In the genomic region with DNA sequence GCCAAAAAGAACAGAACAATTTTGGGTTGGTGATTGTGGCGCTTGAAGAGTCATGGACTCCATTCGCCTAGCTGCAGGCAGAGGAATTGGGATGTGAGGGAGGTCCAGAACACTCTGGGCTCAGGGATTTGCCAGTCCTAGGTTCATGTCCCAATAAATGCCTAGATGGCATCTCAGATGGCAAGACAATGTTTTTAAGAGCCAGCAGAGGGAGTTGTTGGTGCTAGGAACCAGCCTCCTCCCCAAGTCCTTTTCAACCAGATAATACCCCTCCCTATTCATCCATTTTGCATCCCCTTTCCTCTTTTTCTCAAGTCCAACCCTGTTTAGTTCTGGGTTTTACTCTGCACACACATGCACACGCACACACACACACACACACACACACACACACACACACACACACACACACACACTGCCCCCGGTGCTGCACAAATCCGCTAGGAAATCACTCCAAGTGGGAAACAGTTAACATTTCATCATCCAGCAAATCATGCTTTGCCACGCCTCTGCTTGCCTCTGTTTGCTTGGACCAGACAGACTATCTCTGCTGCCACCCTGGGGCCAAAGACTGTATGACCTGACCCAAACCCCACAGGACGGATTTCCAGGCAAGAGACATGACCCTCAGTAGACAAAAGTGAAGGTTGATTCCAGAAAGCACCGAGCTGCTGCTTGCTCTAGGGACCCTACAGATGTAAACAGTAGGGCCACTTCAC, we compare ENCODE assay signal across 8 mouse cellular contexts. TPM values are rescaled to one million over a fixed set of nuclear protein-coding genes. Genes with fewer than 3 reads are reported as not detected.
DNase-seq lines count a peak whose midpoint lies in the region; ATAC-seq and TF ChIP-seq lines count a peak whose summit lies in the region.

No protein-coding gene starts in this region.

- H3K36me3 ChIP-seq in neural tube, embryonic 11.5 days (ENCODE audit: control insufficient read depth, insufficient read depth, low read length) = no peaks in the 10 kb centered on the region
- H3K36me3 ChIP-seq in intestine, postnatal 0 days (ENCODE audit: control insufficient read depth, insufficient read depth) = no peaks in the 10 kb centered on the region
- no peaks in the 10 kb centered on the region for H3K36me3 ChIP-seq in limb, embryonic 11.5 days (ENCODE audit: control insufficient read depth, insufficient read depth, low read length)
- H3K36me3 ChIP-seq in midbrain, embryonic 11.5 days (ENCODE audit: control insufficient read depth, insufficient read depth, low read length) = no peaks in the 10 kb centered on the region

- peak overlapping the region; percentile 8; the same call in 1 of the 2 replicates for H3K4me3 ChIP-seq in neural tube, embryonic 11.5 days (ENCODE audit: low read depth, low read length)
- H3K4me3 ChIP-seq in intestine, postnatal 0 days (ENCODE audit: low read depth, low read length) = peak overlapping the region; percentile 33
- no peak overlapping the region for H3K4me3 ChIP-seq in limb, embryonic 11.5 days (ENCODE audit: low read depth, low read length)
- H3K4me3 ChIP-seq in midbrain, embryonic 11.5 days (ENCODE audit: low read depth, low read length) = peak overlapping the region; percentile 13; the same call in 1 of the 2 replicates

- TF ChIP-seq CTCF in intestine, postnatal 0 days (IDR thresholded peaks at IDR 0.05; ENCODE audit: low read depth) = peak; percentile 70

- H3K27ac ChIP-seq in neural tube, embryonic 11.5 days (ENCODE audit: low read depth, low read length) = peak overlapping the region; percentile 39; the same call in 1 of the 2 replicates
- no peak overlapping the region for H3K27ac ChIP-seq in intestine, postnatal 0 days (ENCODE audit: low read depth, low read length)
- H3K27ac ChIP-seq in limb, embryonic 11.5 days (replicated peaks; ENCODE audit: low read depth, low read length) = no peak overlapping the region
- no peak overlapping the region for H3K27ac ChIP-seq in midbrain, embryonic 11.5 days (ENCODE audit: low read depth, low read length)

- H3K9me3 ChIP-seq in neural tube, embryonic 11.5 days (ENCODE audit: control insufficient read depth, low read length) = no peaks in the 10 kb centered on the region
- no peaks in the 10 kb centered on the region for H3K9me3 ChIP-seq in intestine, postnatal 0 days (ENCODE audit: control insufficient read depth)
- H3K9me3 ChIP-seq in limb, embryonic 11.5 days (ENCODE audit: control insufficient read depth, low read length) = no peaks in the 10 kb centered on the region
- H3K9me3 ChIP-seq in midbrain, embryonic 11.5 days (ENCODE audit: control insufficient read depth, low read length) = no peaks in the 10 kb centered on the region

- peak; percentile 39 for DNase-seq in neural tube, embryonic 11.5 days (ENCODE audit: low spot score)
- DNase-seq in neural tube, embryonic 10.5 days (ENCODE audit: extremely low spot score, low spot score) = no peak
- peak; percentile 47 for DNase-seq in embryo, embryonic 10 days (ENCODE audit: low spot score)
- peak; percentile 94 for DNase-seq in heart, adult 11 months
- DNase-seq in limb, embryonic 11.5 days (ENCODE audit: low spot score) = peak; percentile 36
- peak; percentile 80 for DNase-seq in midbrain, embryonic 11.5 days (ENCODE audit: low spot score, missing footprints)
- peak; percentile 29 to 30 for DNase-seq in spleen, postnatal 36 days (ENCODE audit: low spot score in 2 of 2)

- peak overlapping the region; percentile 35 for H3K4me2 ChIP-seq in neural tube, embryonic 11.5 days (ENCODE audit: low read depth)
- peak overlapping the region; percentile 68 for H3K4me2 ChIP-seq in intestine, postnatal 0 days (replicated peaks; ENCODE audit: low read depth)
- peak overlapping the region; percentile 11; the same call in 1 of the 2 replicates for H3K4me2 ChIP-seq in limb, embryonic 11.5 days (ENCODE audit: low read depth, severe bottlenecking)
- peak overlapping the region; percentile 34 for H3K4me2 ChIP-seq in midbrain, embryonic 11.5 days

- no peaks in the 10 kb centered on the region for H3K4me1 ChIP-seq in neural tube, embryonic 11.5 days (ENCODE audit: control insufficient read depth, insufficient read depth, low read length)
- H3K4me1 ChIP-seq in intestine, postnatal 0 days (replicated peaks; ENCODE audit: control insufficient read depth, insufficient read depth, low read length) = no peaks in the 10 kb centered on the region
- H3K4me1 ChIP-seq in limb, embryonic 11.5 days (ENCODE audit: control insufficient read depth, insufficient read depth, low read length) = no peaks in the 10 kb centered on the region
- H3K4me1 ChIP-seq in midbrain, embryonic 11.5 days (ENCODE audit: control insufficient read depth, insufficient read depth, low read length) = no peaks in the 10 kb centered on the region; the same call in 1 of the 2 replicates

- ATAC-seq in neural tube, embryonic 11.5 days (ENCODE audit: insufficient read depth, low FRiP score, low TSS enrichment) = peak; percentile 33; the same call in 1 of the 2 replicates
- ATAC-seq in intestine, postnatal 0 days = peak; percentile 66
- peak; percentile 21; the same call in 1 of the 2 replicates for ATAC-seq in limb, embryonic 11.5 days (ENCODE audit: insufficient number of reproducible peaks, low FRiP score, low TSS enrichment, low read depth)
- peak; percentile 59; the same call in 1 of the 2 replicates for ATAC-seq in midbrain, embryonic 11.5 days (ENCODE audit: low FRiP score)

- no peaks in the 10 kb centered on the region for H3K27me3 ChIP-seq in neural tube, embryonic 11.5 days (ENCODE audit: control insufficient read depth, insufficient read depth, low read length)
- no peaks in the 10 kb centered on the region for H3K27me3 ChIP-seq in intestine, postnatal 0 days (replicated peaks; ENCODE audit: control insufficient read depth, insufficient read depth, low read length)
- no peaks in the 10 kb centered on the region for H3K27me3 ChIP-seq in limb, embryonic 11.5 days (ENCODE audit: control insufficient read depth, insufficient read depth, low read length)
- H3K27me3 ChIP-seq in midbrain, embryonic 11.5 days (ENCODE audit: control insufficient read depth, insufficient read depth, low read length) = no peaks in the 10 kb centered on the region

- WGBS in neural tube, embryonic 11.5 days = 54% methylated on average over 8 of the region's 8 CpGs
- WGBS in intestine, postnatal 0 days = 39% methylated on average over 8 of the region's 8 CpGs
- 57% methylated on average over 7 of the region's 8 CpGs for WGBS in limb, embryonic 11.5 days
- WGBS in midbrain, embryonic 11.5 days = 59% methylated on average over 8 of the region's 8 CpGs

- H3K9ac ChIP-seq in neural tube, embryonic 11.5 days (ENCODE audit: low read length) = no peak overlapping the region
- H3K9ac ChIP-seq in intestine, postnatal 0 days (ENCODE audit: low read depth, low read length) = no peak overlapping the region
- H3K9ac ChIP-seq in limb, embryonic 11.5 days (ENCODE audit: low read length) = no peak overlapping the region
- no peak overlapping the region for H3K9ac ChIP-seq in midbrain, embryonic 11.5 days (ENCODE audit: low read length)

RNA-seq across cellular contexts. Expression of gene Araf, which starts 22.3 kb away (rescaled TPM):
- 111 and 126 TPM in 2 replicates for polyA plus RNA-seq in neural tube, embryonic 11.5 days (2014; fragmentation: Nextera tagmentation; extraction: Ambion mirVana)
- 67.0 and 69.2 TPM in 2 replicates for polyA plus RNA-seq in intestine, postnatal 0 days (2015; fragmentation: Nextera tagmentation; extraction: Ambion mirVana)
- 69.8 and 75.0 TPM in 2 replicates for polyA plus RNA-seq in limb, embryonic 11.5 days (2014; fragmentation: Nextera tagmentation; extraction: Ambion mirVana)
- 92.9 and 98.3 TPM in 2 replicates for polyA plus RNA-seq in midbrain, embryonic 11.5 days (2014; fragmentation: Nextera tagmentation; extraction: Ambion mirVana)

RNA-seq across cellular contexts. Expression of gene Timp1, which starts 50.1 kb away (rescaled TPM):
- polyA plus RNA-seq in neural tube, embryonic 11.5 days (2014; fragmentation: Nextera tagmentation; extraction: Ambion mirVana) = 10.6 and 13.5 TPM in 2 replicates
- 7.0 and 11.5 TPM in 2 replicates for polyA plus RNA-seq in intestine, postnatal 0 days (2015; fragmentation: Nextera tagmentation; extraction: Ambion mirVana)
- polyA plus RNA-seq in limb, embryonic 11.5 days (2014; fragmentation: Nextera tagmentation; extraction: Ambion mirVana) = 12.9 and 13.1 TPM in 2 replicates
- 8.1 and 8.4 TPM in 2 replicates for polyA plus RNA-seq in midbrain, embryonic 11.5 days (2014; fragmentation: Nextera tagmentation; extraction: Ambion mirVana)

Comparison
In these comparisons a context has a peak if more than half of its experiments do, and no peak if none do; other contexts are left out.
1. H3K4me2 ChIP-seq: peak in every context shown above with its lines; median percentile 68 in intestine, postnatal 0 days; 35 in neural tube, embryonic 11.5 days; 34 in midbrain, embryonic 11.5 days; 11 in limb, embryonic 11.5 days.